Mouse (Mus musculus): ENCODE measurements around the gene Cntn5. TPM values are rescaled to one million over a fixed set of nuclear protein-coding genes. Genes with fewer than 3 reads are reported as not detected.

The Cntn5 gene
- polyA plus RNA-seq, 1 experiment from 2014 or later, result 30.9 TPM

GRCm38 (mm10) chr9:10795102-10795501 lies 109.5 kb downstream of the Cntn5 start:
- Histone ChIP-seq H3K27me3 (ENCODE audit: control insufficient read depth, insufficient read depth, low read length) (no peaks in the 10 kb centered on the region), H3K36me3 (ENCODE audit: control insufficient read depth, insufficient read depth, low read length) (no peaks in the 10 kb centered on the region), H3K9me3 (ENCODE audit: control insufficient read depth, low read length) (no peaks in the 10 kb centered on the region), H3K4me2 (ENCODE audit: low read depth, low read length) (no peak overlapping the region), H3K27ac (ENCODE audit: low read depth, low read length) (no peak overlapping the region), H3K9ac (replicated peaks; ENCODE audit: low read depth, low read length) (no peak overlapping the region), H3K4me1 (ENCODE audit: control insufficient read depth, insufficient read depth, low read length) (no peaks in the 10 kb centered on the region), H3K4me3 (ENCODE audit: low read depth, low read length) (no peak overlapping the region)
- ATAC-seq (ENCODE audit: low read depth), result peak; percentile 56
- 18% methylated on average over 2 of the region's 2 CpGs for WGBS

- no peaks in the 10 kb centered on the region for H3K36me3 ChIP-seq (ENCODE audit: control insufficient read depth, insufficient read depth, low read length)
- H3K4me2 ChIP-seq (ENCODE audit: low read depth, low read length), result no peak overlapping the region
- 86% methylated on average over 2 of the region's 2 CpGs for WGBS
- H3K27me3 ChIP-seq (ENCODE audit: control insufficient read depth, insufficient read depth, low read length), result no peaks in the 10 kb centered on the region
- no peak for ATAC-seq (ENCODE audit: low read depth)
- no peak overlapping the region for H3K9ac ChIP-seq (replicated peaks; ENCODE audit: low read depth, low read length)
- no peak overlapping the region for H3K4me3 ChIP-seq (ENCODE audit: low read depth, low read length)
- no peaks in the 10 kb centered on the region for H3K9me3 ChIP-seq (ENCODE audit: control insufficient read depth, low read length)
- H3K27ac ChIP-seq (ENCODE audit: low read depth, low read length), result no peak overlapping the region
- no peaks in the 10 kb centered on the region for H3K4me1 ChIP-seq (ENCODE audit: control insufficient read depth, insufficient read depth, low read length)
Observed at GRCm38 (mm10) chr9:10731878-10732277, 172.7 kb downstream of the Cntn5 start.

- no peak overlapping the region for H3K4me2 ChIP-seq (ENCODE audit: low read depth, low read length)
- WGBS, result 86% methylated on average over 2 of the region's 2 CpGs
- no peak overlapping the region for H3K9ac ChIP-seq (replicated peaks; ENCODE audit: low read depth, low read length)
- no peak overlapping the region for H3K27ac ChIP-seq (ENCODE audit: low read depth, low read length)
- H3K36me3 ChIP-seq (ENCODE audit: control insufficient read depth, insufficient read depth, low read length), result no peaks in the 10 kb centered on the region
- ATAC-seq (ENCODE audit: low read depth), result no peak
- no peaks in the 10 kb centered on the region for H3K9me3 ChIP-seq (ENCODE audit: control insufficient read depth, low read length)
- no peaks in the 10 kb centered on the region for H3K4me1 ChIP-seq (ENCODE audit: control insufficient read depth, insufficient read depth, low read length)
- no peak overlapping the region for H3K4me3 ChIP-seq (ENCODE audit: low read depth, low read length)
- no peaks in the 10 kb centered on the region for H3K27me3 ChIP-seq (ENCODE audit: control insufficient read depth, insufficient read depth, low read length)
Observed at GRCm38 (mm10) chr9:10724191-10724590, 180.4 kb downstream of the Cntn5 start.

- 86% methylated on average over 4 of the region's 4 CpGs for WGBS
- H3K9ac ChIP-seq (replicated peaks; ENCODE audit: low read depth, low read length), result no peak overlapping the region
- no peak overlapping the region for H3K27ac ChIP-seq (ENCODE audit: low read depth, low read length)
- H3K27me3 ChIP-seq (ENCODE audit: control insufficient read depth, insufficient read depth, low read length), result no peaks in the 10 kb centered on the region
- H3K4me3 ChIP-seq (ENCODE audit: low read depth, low read length), result no peak overlapping the region
- H3K9me3 ChIP-seq (ENCODE audit: control insufficient read depth, low read length), result no peaks in the 10 kb centered on the region
- H3K36me3 ChIP-seq (ENCODE audit: control insufficient read depth, insufficient read depth, low read length), result no peaks in the 10 kb centered on the region
- no peak for ATAC-seq (ENCODE audit: low read depth)
- H3K4me2 ChIP-seq (ENCODE audit: low read depth, low read length), result no peak overlapping the region
- no peaks in the 10 kb centered on the region for H3K4me1 ChIP-seq (ENCODE audit: control insufficient read depth, insufficient read depth, low read length)
Observed at GRCm38 (mm10) chr9:10722121-10722520, 182.5 kb downstream of the Cntn5 start.

- no peaks in the 10 kb centered on the region for H3K4me1 ChIP-seq (ENCODE audit: control insufficient read depth, insufficient read depth, low read length)
- H3K27ac ChIP-seq (ENCODE audit: low read depth, low read length), result no peak overlapping the region
- no peak overlapping the region for H3K4me2 ChIP-seq (ENCODE audit: low read depth, low read length)
- no peak overlapping the region for H3K9ac ChIP-seq (replicated peaks; ENCODE audit: low read depth, low read length)
- no peak for ATAC-seq (ENCODE audit: low read depth)
- WGBS, result 36% methylated on average over 3 of the region's 3 CpGs
- H3K27me3 ChIP-seq (ENCODE audit: control insufficient read depth, insufficient read depth, low read length), result no peaks in the 10 kb centered on the region
- no peak overlapping the region for H3K4me3 ChIP-seq (ENCODE audit: low read depth, low read length)
- no peaks in the 10 kb centered on the region for H3K9me3 ChIP-seq (ENCODE audit: control insufficient read depth, low read length)
- H3K36me3 ChIP-seq (ENCODE audit: control insufficient read depth, insufficient read depth, low read length), result no peaks in the 10 kb centered on the region
Observed at GRCm38 (mm10) chr9:10718986-10719385, 185.6 kb downstream of the Cntn5 start.

- Histone ChIP-seq H3K27ac (ENCODE audit: low read depth, low read length) (no peak overlapping the region), H3K9ac (replicated peaks; ENCODE audit: low read depth, low read length) (no peak overlapping the region), H3K27me3 (ENCODE audit: control insufficient read depth, insufficient read depth, low read length) (no peaks in the 10 kb centered on the region), H3K4me1 (ENCODE audit: control insufficient read depth, insufficient read depth, low read length) (no peaks in the 10 kb centered on the region), H3K4me3 (ENCODE audit: low read depth, low read length) (no peak overlapping the region), H3K4me2 (ENCODE audit: low read depth, low read length) (no peak overlapping the region), H3K9me3 (ENCODE audit: control insufficient read depth, low read length) (no peaks in the 10 kb centered on the region), H3K36me3 (ENCODE audit: control insufficient read depth, insufficient read depth, low read length) (no peaks in the 10 kb centered on the region)
- ATAC-seq (ENCODE audit: low read depth), result no peak
- 14% methylated on average over 1 of the region's 1 CpGs for WGBS
Observed at GRCm38 (mm10) chr9:10713641-10714040, 190.9 kb downstream of the Cntn5 start.

GRCm38 (mm10) chr9:10681646-10682045 lies 222.9 kb downstream of the Cntn5 start:
- Histone ChIP-seq H3K9me3 (ENCODE audit: control insufficient read depth, low read length) (no peaks in the 10 kb centered on the region), H3K27me3 (ENCODE audit: control insufficient read depth, insufficient read depth, low read length) (no peaks in the 10 kb centered on the region), H3K27ac (ENCODE audit: low read depth, low read length) (no peak overlapping the region), H3K4me1 (ENCODE audit: control insufficient read depth, insufficient read depth, low read length) (no peaks in the 10 kb centered on the region), H3K36me3 (ENCODE audit: control insufficient read depth, insufficient read depth, low read length) (no peaks in the 10 kb centered on the region), H3K4me2 (ENCODE audit: low read depth, low read length) (no peak overlapping the region), H3K9ac (replicated peaks; ENCODE audit: low read depth, low read length) (no peak overlapping the region), H3K4me3 (ENCODE audit: low read depth, low read length) (no peak overlapping the region)
- no peak for ATAC-seq (ENCODE audit: low read depth)

- no peaks in the 10 kb centered on the region for H3K4me1 ChIP-seq (ENCODE audit: control insufficient read depth, insufficient read depth, low read length)
- H3K36me3 ChIP-seq (ENCODE audit: control insufficient read depth, insufficient read depth, low read length), result no peaks in the 10 kb centered on the region
- 88% methylated on average over 3 of the region's 3 CpGs for WGBS
- H3K27me3 ChIP-seq (ENCODE audit: control insufficient read depth, insufficient read depth, low read length), result no peaks in the 10 kb centered on the region
- no peak for ATAC-seq (ENCODE audit: low read depth)
- H3K4me3 ChIP-seq (ENCODE audit: low read depth, low read length), result no peak overlapping the region
- no peak overlapping the region for H3K9ac ChIP-seq (replicated peaks; ENCODE audit: low read depth, low read length)
- H3K4me2 ChIP-seq (ENCODE audit: low read depth, low read length), result no peak overlapping the region
- no peaks in the 10 kb centered on the region for H3K9me3 ChIP-seq (ENCODE audit: control insufficient read depth, low read length)
- no peak overlapping the region for H3K27ac ChIP-seq (ENCODE audit: low read depth, low read length)
Observed at GRCm38 (mm10) chr9:10681181-10681580, 223.4 kb downstream of the Cntn5 start.

- no peaks in the 10 kb centered on the region for H3K4me1 ChIP-seq (ENCODE audit: control insufficient read depth, insufficient read depth, low read length)
- H3K9ac ChIP-seq (replicated peaks; ENCODE audit: low read depth, low read length), result no peak overlapping the region
- H3K36me3 ChIP-seq (ENCODE audit: control insufficient read depth, insufficient read depth, low read length), result no peaks in the 10 kb centered on the region
- no peak overlapping the region for H3K4me3 ChIP-seq (ENCODE audit: low read depth, low read length)
- no peaks in the 10 kb centered on the region for H3K27me3 ChIP-seq (ENCODE audit: control insufficient read depth, insufficient read depth, low read length)
- WGBS, result 75% methylated on average over 3 of the region's 3 CpGs
- H3K27ac ChIP-seq (ENCODE audit: low read depth, low read length), result no peak overlapping the region
- no peak overlapping the region for H3K4me2 ChIP-seq (ENCODE audit: low read depth, low read length)
- H3K9me3 ChIP-seq (ENCODE audit: control insufficient read depth, low read length), result no peaks in the 10 kb centered on the region
- ATAC-seq (ENCODE audit: low read depth), result no peak
Observed at GRCm38 (mm10) chr9:10668676-10669075, 235.9 kb downstream of the Cntn5 start.

- no peak for ATAC-seq (ENCODE audit: low read depth)
- no peaks in the 10 kb centered on the region for H3K4me1 ChIP-seq (ENCODE audit: control insufficient read depth, insufficient read depth, low read length)
- no peak overlapping the region for H3K4me3 ChIP-seq (ENCODE audit: low read depth, low read length)
- H3K36me3 ChIP-seq (ENCODE audit: control insufficient read depth, insufficient read depth, low read length), result no peaks in the 10 kb centered on the region
- no peak overlapping the region for H3K4me2 ChIP-seq (ENCODE audit: low read depth, low read length)
- no peaks in the 10 kb centered on the region for H3K9me3 ChIP-seq (ENCODE audit: control insufficient read depth, low read length)
- no peak overlapping the region for H3K27ac ChIP-seq (ENCODE audit: low read depth, low read length)
- 58% methylated on average over 4 of the region's 4 CpGs for WGBS
- no peaks in the 10 kb centered on the region for H3K27me3 ChIP-seq (ENCODE audit: control insufficient read depth, insufficient read depth, low read length)
- no peak overlapping the region for H3K9ac ChIP-seq (replicated peaks; ENCODE audit: low read depth, low read length)
Observed at GRCm38 (mm10) chr9:10667438-10667837, 237.1 kb downstream of the Cntn5 start.
